Mouse (Mus musculus) layer of hippocampus, postnatal 14 days (tissue): ENCODE results near the gene Nup50. TPM values are rescaled to one million over a fixed set of nuclear protein-coding genes. Genes with fewer than 3 reads are reported as not detected.
"Not testable (repeated sequence)": the region's sequence is repeated elsewhere in the genome, so short reads cannot be mapped to it uniquely, and the experiment has no call there.

ENCODE experiments used
- DNase-seq, 2 experiments: peaks; one replicate each; pipeline ENCODE4 v3.0.0; 2021 to 2022; ENCODE audit warnings: low spot score in 2 of 2, mixed read lengths in 1 of 2
- long read RNA-seq, 2 experiments: library from polyadenylated mRNA; stranded (forward); transcript quantifications; one replicate each; pipeline ENCODE4 v2.0.0; 2021
- total RNA-seq, 2 experiments: library from RNA; stranded (reverse); gene quantifications; 2 replicates each; pipeline ENCODE4 v1.2.3; 2021

Nup50 gene
- total RNA-seq: 10 to 100 TPM; 30.6 to 32.8 TPM
- long read RNA-seq, experiment 1, full-length matches to known transcripts: 30 of 37 reads
- long read RNA-seq, experiment 1, partial matches to known transcripts: 6 of 37 reads
- long read RNA-seq, experiment 1, other reads (novel, unspliced or antisense): 1 of 37 reads
- long read RNA-seq, experiment 2, full-length matches to known transcripts: 30 of 42 reads
- long read RNA-seq, experiment 2, partial matches to known transcripts: 6 of 42 reads
- long read RNA-seq, experiment 2, other reads (novel, unspliced or antisense): 6 of 42 reads

DNA sequence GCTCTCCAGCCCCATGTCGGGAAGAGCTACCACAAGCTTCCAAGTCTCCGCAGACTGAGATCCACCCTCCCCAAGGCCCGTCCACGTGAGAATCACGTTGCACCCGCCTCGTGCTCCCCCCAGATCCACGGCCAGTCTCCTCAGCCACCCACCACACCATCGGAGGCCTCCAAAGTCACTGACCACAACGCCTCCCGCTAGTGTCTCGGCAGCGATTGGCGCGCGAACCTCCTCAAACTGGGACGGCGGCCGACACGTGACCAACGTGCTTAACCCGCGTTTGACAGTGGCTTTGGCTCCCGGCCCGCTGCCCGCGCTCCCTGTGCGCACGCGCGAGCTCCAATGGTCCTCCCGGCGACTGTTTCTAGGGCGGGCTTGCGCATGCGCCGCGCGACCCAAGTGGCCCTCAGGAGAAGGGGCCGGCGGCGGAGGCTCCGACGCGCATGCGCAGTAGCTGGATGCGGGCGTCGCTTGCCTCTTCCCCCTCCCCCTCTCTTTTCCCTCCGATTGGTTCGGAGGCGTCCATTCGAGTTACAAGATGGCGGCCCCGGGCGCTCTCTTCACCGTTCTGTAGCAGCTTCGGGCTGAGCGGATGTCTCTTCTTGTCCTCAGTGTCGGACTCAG, at the start of gene Nup50:
Nup50 (plus strand) TSS at position 528 of the 624 bp plus-strand sequence.
- DNase-seq: peak; percentile 100

- DNase-seq: no peak
Measured at GRCm38 (mm10) chr15:84873867-84874266, 49.3 kb upstream of the Nup50 start.

DNA sequence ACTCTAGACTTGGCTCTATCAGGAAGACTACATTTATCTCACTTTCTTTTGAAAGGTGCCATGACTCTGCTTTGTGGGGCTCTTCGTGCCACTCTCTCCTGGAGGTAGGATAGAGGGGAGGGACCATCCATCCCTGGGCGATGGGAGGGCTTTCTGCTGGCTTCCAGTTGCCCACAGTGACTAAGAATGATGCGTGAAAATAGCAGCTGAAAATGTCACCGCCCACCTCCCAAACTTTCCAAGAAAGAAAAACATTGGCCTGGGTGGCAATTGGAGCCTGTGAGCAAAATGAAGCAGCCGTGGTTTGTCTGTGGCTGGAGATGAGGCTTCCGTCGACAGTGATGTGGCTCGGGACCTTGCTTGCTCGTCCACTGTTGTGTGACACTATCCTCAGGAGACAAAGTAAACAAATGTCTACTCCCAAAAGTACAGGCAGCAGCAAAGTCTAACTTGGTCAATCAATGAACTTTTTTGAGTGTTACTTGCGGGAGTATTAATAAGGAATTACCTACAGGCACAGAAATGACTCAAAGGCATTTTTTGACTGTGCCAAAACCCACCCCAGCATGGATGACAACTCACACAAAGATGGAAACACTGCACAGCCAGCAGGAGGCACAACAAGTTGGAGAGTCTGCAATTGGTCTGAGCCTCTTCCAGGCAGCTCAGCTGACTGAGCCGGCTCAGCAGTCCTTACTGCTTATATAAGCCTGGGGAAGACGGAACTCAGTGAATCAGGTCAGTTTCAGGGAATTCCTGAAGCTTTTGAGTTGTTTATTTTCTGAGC, 46.0 kb upstream of the Nup50 start:
- DNase-seq: no peak

- peak in 1 of 2 experiments; percentile 39 for DNase-seq
Measured at GRCm38 (mm10) chr15:84888066-84888465, 35.1 kb upstream of the Nup50 start.

DNA sequence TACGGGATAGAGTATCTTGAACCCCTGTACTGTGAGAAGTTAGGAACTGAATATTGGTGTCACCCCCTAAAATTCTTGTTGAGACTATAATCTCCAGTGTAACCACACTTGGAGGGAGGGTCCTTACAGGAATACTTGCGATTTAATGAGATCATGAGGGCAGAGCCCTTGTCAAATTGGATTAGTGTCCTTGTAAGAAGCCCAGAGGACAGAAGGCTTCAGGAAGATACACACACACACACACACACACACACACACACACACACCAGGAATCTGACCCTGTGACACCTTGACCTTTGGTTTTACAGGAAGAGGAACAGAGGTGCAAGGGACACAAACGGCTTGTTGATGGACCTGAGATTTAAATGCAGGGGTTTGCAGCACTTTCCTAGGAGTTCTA, 32.0 kb upstream of the Nup50 start:
- no peak for DNase-seq

- DNase-seq: peak; percentile 55 to 76
Measured at GRCm38 (mm10) chr15:84891658-84892057, 31.6 kb upstream of the Nup50 start.

GRCm38 (mm10) chr15:84896216-84896615, 27.0 kb upstream of the Nup50 start:
- not testable (repeated sequence) for DNase-seq

- no peak for DNase-seq
Measured at GRCm38 (mm10) chr15:84896664-84897063, 26.5 kb upstream of the Nup50 start.

DNA sequence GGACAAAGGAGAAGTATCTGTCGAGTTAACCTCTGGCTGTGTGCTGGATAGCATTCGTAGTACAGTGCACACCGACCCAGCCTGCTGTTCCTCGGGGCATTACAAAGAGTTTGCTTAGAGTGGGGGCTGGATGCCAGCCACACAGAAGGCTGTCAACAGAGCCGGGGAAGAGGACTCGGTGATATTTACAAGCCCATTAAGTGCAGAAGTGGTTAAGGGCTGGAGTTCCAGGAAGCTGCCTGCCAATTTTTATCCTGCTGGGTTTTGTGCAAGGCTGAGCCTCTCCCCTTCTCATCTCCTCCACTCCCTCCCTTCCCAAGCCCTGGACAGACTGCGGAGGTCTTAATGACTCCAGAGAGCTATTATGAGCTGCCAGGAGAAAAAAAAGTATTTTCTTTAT, 25.1 kb upstream of the Nup50 start:
- peak in 1 of 2 experiments; percentile 26 for DNase-seq

- no peak for DNase-seq
Measured at GRCm38 (mm10) chr15:84903843-84904385, 19.3 kb upstream of the Nup50 start.

GRCm38 (mm10) chr15:84913201-84913600, 10.0 kb upstream of the Nup50 start:
- peak in 1 of 2 experiments; percentile 29 for DNase-seq

DNA sequence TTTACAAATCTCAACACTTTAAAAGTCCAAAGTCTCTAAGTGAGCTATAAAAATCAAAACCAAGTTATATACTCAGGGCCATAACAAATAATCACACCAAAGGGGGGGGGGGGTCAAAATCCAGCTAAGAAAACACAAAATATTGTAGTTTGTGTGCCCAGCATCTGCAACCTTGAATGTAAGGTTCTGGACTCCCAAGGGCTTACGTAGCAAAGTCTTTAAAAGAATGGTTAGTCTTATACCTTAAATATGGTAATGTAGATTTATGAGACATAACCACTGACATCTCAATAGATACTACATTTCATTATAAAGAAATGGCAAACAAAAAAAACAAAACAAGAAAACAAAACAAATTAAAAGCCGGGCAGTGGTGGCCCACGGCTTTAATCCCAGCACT, 3.3 kb upstream of the Nup50 start, which contains the start of gene Gm29666:
Gm29666 (minus strand) TSS at position 101 of the 400 bp plus-strand sequence.
- DNase-seq: no peak

DNA sequence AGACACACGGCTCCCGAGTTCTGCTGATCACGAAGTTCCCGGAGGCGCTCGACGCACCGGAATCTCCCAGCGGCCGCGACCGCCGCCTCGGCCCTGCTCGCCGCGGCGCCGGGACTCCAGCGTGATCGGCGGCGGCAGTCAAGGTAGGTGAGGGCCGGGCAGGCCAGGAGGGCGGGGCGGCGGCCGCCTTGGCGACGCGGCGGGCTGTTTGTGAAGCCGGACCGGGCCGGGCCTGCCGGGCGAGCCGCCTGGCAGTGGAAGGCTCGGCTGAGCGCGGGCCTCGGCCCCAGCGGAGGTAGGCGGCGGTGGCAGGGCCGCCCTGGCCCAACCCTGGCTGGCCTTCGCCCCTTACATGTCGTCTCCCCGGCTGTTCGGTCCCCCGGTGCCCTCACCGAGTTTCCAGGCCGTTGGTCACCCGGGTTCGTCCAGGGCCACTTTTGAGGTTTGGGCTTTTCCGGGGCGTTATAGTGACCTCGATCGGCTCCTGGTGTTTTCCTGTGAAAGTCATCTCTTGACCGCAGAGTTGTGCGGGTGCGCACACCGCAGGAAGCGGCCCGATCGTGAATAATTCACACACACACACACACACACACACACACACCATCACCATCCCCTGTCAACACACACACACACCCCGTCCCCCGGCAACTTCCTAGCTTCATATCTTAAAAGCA, 434 bp downstream of the Nup50 start:
- DNase-seq: no peak

GRCm38 (mm10) chr15:84924781-84925315, 1.6 kb downstream of the Nup50 start:
- DNase-seq: peak in 1 of 2 experiments; percentile 67

DNA sequence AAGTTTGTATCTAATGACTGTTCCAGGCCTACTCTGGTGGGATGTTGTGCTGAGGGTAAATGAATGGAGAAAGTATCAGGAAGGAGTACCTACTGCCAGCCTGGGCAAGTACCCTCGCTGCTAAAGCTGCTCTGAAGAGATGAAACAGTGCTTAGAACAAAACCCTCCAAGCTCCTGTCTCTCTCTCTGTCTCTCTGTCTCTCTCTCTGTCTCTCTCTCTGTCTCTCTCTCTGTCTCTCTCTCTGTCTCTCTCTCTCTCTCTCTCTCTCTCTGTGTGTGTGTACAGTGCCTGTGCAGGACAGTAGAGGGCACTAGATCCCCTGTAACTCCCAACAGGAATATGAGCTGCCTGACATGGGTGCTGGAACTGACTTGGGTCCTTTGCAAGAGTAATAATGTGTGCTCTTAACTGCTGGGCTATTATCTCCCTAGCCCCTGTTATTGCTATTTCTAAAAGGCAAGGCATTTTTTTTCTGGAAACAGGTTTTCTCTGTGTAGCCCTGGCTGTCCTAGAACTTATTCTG, 2.3 kb downstream of the Nup50 start:
- DNase-seq: no peak

DNA sequence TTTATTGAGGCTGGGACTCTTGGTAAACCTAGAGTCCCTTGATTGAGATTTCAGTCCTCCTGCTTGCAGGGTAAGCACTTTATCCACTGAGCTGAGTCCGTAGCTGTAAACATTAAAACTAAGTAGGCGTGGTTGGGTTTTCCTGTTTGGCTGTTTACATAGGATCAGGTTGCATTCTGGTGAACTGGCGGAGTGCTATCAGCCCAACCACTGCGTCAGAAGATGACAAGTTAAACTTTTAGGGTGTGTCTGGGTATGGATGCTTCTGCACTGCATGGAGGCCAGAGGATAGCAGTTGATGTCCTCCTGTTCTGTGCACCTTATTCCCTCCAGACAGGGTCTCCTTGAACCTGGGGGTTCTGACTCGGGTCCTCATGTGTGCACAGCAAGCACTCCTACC, 9.1 kb downstream of the Nup50 start:
- DNase-seq: no peak

DNA sequence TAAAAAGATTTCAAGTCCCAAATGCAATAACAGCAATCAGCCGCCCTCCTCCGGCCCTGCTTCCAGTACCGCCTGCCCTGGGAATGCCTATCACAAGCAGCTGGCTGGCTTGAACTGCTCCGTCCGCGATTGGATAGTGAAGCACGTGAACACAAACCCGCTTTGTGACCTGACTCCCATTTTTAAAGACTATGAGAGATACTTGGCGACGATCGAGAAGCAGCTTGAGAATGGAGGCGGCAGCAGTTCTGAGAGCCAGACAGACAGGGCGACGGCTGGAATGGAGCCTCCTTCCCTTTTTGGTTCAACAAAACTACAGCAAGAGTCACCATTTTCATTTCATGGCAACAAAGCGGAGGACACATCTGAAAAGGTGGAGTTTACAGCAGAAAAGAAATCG, 11.7 kb downstream of the Nup50 start:
- peak in 1 of 2 experiments; percentile 60 for DNase-seq

DNA sequence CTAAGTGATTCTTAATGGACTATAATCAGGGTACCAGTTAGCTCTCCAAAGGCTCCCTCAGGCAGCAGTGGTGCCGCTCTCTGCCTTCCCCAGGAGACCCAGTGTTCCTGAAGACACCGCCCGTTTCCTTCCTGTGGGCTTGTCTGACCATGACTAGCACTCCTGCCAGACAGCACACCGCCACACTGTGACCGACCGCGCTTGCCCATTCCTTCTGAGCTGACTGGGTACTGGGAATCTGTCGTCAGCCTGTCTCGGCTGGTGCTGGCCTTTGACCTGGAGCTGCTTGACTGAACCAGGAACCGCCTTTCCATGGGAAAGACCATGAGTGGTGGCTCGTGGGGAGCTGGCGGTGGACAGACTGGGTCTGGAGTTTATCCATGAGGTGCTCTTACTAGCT, 16.9 kb downstream of the Nup50 start:
- DNase-seq: no peak

GRCm38 (mm10) chr15:84942647-84943285, 19.6 kb downstream of the Nup50 start:
- peak; percentile 60 to 82 for DNase-seq

DNA sequence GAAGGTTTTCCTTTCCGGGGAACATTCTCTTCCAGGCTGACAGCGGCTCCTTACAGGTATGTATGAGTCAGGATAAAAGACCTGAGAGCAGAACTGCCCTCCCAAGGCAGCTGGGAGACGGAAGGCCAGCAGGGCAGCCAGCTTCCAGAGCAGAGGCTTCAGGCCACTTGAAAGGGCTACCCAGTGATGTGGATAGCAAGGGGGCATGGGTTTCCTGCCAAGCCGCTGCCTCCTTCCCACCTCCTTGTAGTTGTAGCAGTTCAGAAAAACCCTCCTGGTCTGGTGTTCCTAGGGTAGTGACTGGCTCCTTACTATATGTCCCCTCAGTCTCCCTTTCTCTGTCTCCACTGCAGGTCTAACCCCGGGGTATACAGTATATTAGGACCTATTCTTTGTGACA, 21.1 kb downstream of the Nup50 start:
- no peak for DNase-seq
